Mouse (Mus musculus): ENCODE data around the gene Pigq. TPM values are rescaled to one million over a fixed set of nuclear protein-coding genes. Genes with fewer than 3 reads are reported as not detected.

Gene Pigq
- polyA plus RNA-seq, 1 experiment from 2014 or later = 62.7 TPM

- no peak for ATAC-seq (ENCODE audit: insufficient number of reproducible peaks, insufficient read depth, low FRiP score, low read depth)
- H3K9me3 ChIP-seq (ENCODE audit: control insufficient read depth, low read length) = no peaks in the 10 kb centered on the region
- 86% methylated on average over 1 of the region's 1 CpGs for WGBS
- 0 out of 2 replicates have a peak overlapping the region, but pooled peaks have one; percentile 95 for H3K9ac ChIP-seq (ENCODE audit: low read length)
- peaks cover 9 to 29% of the 10 kb centered on the region in 2 experiments for H3K4me1 ChIP-seq (ENCODE audit: control insufficient read depth in 2 of 2, insufficient read depth in 2 of 2, low read length in 2 of 2)
- H3K4me3 ChIP-seq (ENCODE audit: control insufficient read depth in 1 of 2, insufficient read depth in 1 of 2, low read depth in 1 of 2, low read length in 2 of 2) = peak overlapping the region in 1 of 2 experiments; percentile 91; a peak in 2 of 4 replicates
- no peaks in the 10 kb centered on the region for H3K27me3 ChIP-seq (ENCODE audit: control insufficient read depth, insufficient read depth, low read length)
- no peak overlapping the region for H3K27ac ChIP-seq (replicated peaks in 1 of 2; ENCODE audit: control insufficient read depth in 1 of 2, insufficient read depth in 1 of 2, low read depth in 2 of 2, low read length in 2 of 2)
- peak overlapping the region; percentile 94 for H3K4me2 ChIP-seq (ENCODE audit: low read length)
- 0 out of 2 replicates have a peak, but pooled peaks cover 6% of the 10 kb centered on the region for H3K36me3 ChIP-seq (ENCODE audit: control insufficient read depth, insufficient read depth, low read length)
Measured at GRCm38 (mm10) chr17:25984066-25984465, 39.3 kb upstream of the Pigq start.

- no peak overlapping the region for H3K4me2 ChIP-seq (ENCODE audit: low read length)
- H3K36me3 ChIP-seq (ENCODE audit: control insufficient read depth, insufficient read depth, low read length) = peaks cover 3% of the 10 kb centered on the region; the same call in 1 of the 2 replicates
- H3K9ac ChIP-seq (ENCODE audit: low read length) = no peak overlapping the region
- H3K4me1 ChIP-seq (ENCODE audit: control insufficient read depth in 2 of 2, insufficient read depth in 2 of 2, low read length in 2 of 2) = peaks cover 9 to 29% of the 10 kb centered on the region in 2 experiments
- H3K4me3 ChIP-seq (ENCODE audit: control insufficient read depth in 1 of 2, insufficient read depth in 1 of 2, low read depth in 1 of 2, low read length in 2 of 2) = no peak overlapping the region
- no peak for ATAC-seq (ENCODE audit: insufficient number of reproducible peaks, insufficient read depth, low FRiP score, low read depth)
- H3K9me3 ChIP-seq (ENCODE audit: control insufficient read depth, low read length) = no peaks in the 10 kb centered on the region
- H3K27me3 ChIP-seq (ENCODE audit: control insufficient read depth, insufficient read depth, low read length) = no peaks in the 10 kb centered on the region
- no peak overlapping the region for H3K27ac ChIP-seq (replicated peaks in 1 of 2; ENCODE audit: control insufficient read depth in 1 of 2, insufficient read depth in 1 of 2, low read depth in 2 of 2, low read length in 2 of 2)
- 91% methylated on average over 3 of the region's 3 CpGs for WGBS
Measured at GRCm38 (mm10) chr17:25982913-25983312, 38.2 kb upstream of the Pigq start.

- peaks cover 9 to 29% of the 10 kb centered on the region in 2 experiments for H3K4me1 ChIP-seq (ENCODE audit: control insufficient read depth in 2 of 2, insufficient read depth in 2 of 2, low read length in 2 of 2)
- 83% methylated on average over 5 of the region's 5 CpGs for WGBS
- no peak overlapping the region for H3K27ac ChIP-seq (replicated peaks in 1 of 2; ENCODE audit: control insufficient read depth in 1 of 2, insufficient read depth in 1 of 2, low read depth in 2 of 2, low read length in 2 of 2)
- H3K9ac ChIP-seq (ENCODE audit: low read length) = no peak overlapping the region
- no peaks in the 10 kb centered on the region for H3K27me3 ChIP-seq (ENCODE audit: control insufficient read depth, insufficient read depth, low read length)
- H3K4me2 ChIP-seq (ENCODE audit: low read length) = no peak overlapping the region
- peaks cover 5% of the 10 kb centered on the region; the same call in 1 of the 2 replicates for H3K36me3 ChIP-seq (ENCODE audit: control insufficient read depth, insufficient read depth, low read length)
- no peaks in the 10 kb centered on the region for H3K9me3 ChIP-seq (ENCODE audit: control insufficient read depth, low read length)
- no peak for ATAC-seq (ENCODE audit: insufficient number of reproducible peaks, insufficient read depth, low FRiP score, low read depth)
- no peak overlapping the region for H3K4me3 ChIP-seq (ENCODE audit: control insufficient read depth in 1 of 2, insufficient read depth in 1 of 2, low read depth in 1 of 2, low read length in 2 of 2)
Measured at GRCm38 (mm10) chr17:25980854-25981253, 36.1 kb upstream of the Pigq start.

GRCm38 (mm10) chr17:25979829-25980738 lies 35.3 kb upstream of the Pigq start:
- peaks cover 9 to 29% of the 10 kb centered on the region in 2 experiments for H3K4me1 ChIP-seq (ENCODE audit: control insufficient read depth in 2 of 2, insufficient read depth in 2 of 2, low read length in 2 of 2)
- H3K9ac ChIP-seq (ENCODE audit: low read length) = no peak overlapping the region
- 79% methylated on average over 5 of the region's 5 CpGs for WGBS
- peaks cover 5% of the 10 kb centered on the region; the same call in 1 of the 2 replicates for H3K36me3 ChIP-seq (ENCODE audit: control insufficient read depth, insufficient read depth, low read length)
- no peak overlapping the region for H3K27ac ChIP-seq (replicated peaks in 1 of 2; ENCODE audit: control insufficient read depth in 1 of 2, insufficient read depth in 1 of 2, low read depth in 2 of 2, low read length in 2 of 2)
- H3K4me2 ChIP-seq (ENCODE audit: low read length) = no peak overlapping the region
- no peak for ATAC-seq (ENCODE audit: insufficient number of reproducible peaks, insufficient read depth, low FRiP score, low read depth)
- no peaks in the 10 kb centered on the region for H3K9me3 ChIP-seq (ENCODE audit: control insufficient read depth, low read length)
- H3K4me3 ChIP-seq (ENCODE audit: control insufficient read depth in 1 of 2, insufficient read depth in 1 of 2, low read depth in 1 of 2, low read length in 2 of 2) = no peak overlapping the region
- no peaks in the 10 kb centered on the region for H3K27me3 ChIP-seq (ENCODE audit: control insufficient read depth, insufficient read depth, low read length)

- Histone ChIP-seq H3K9me3 (ENCODE audit: control insufficient read depth, low read length) (no peaks in the 10 kb centered on the region), H3K36me3 (ENCODE audit: control insufficient read depth, insufficient read depth, low read length) (0 out of 2 replicates have a peak, but pooled peaks cover 4% of the 10 kb centered on the region), H3K27ac (replicated peaks in 1 of 2; ENCODE audit: control insufficient read depth in 1 of 2, insufficient read depth in 1 of 2, low read depth in 2 of 2, low read length in 2 of 2) (no peak overlapping the region), H3K4me2 (ENCODE audit: low read length) (no peak overlapping the region), H3K9ac (ENCODE audit: low read length) (no peak overlapping the region), H3K4me1 (ENCODE audit: control insufficient read depth in 2 of 2, insufficient read depth in 2 of 2, low read length in 2 of 2) (peaks cover 9 to 16% of the 10 kb centered on the region in 2 experiments), H3K4me3 (ENCODE audit: control insufficient read depth in 1 of 2, insufficient read depth in 1 of 2, low read depth in 1 of 2, low read length in 2 of 2) (no peak overlapping the region), H3K27me3 (ENCODE audit: control insufficient read depth, insufficient read depth, low read length) (no peaks in the 10 kb centered on the region)
- no peak for ATAC-seq (ENCODE audit: insufficient number of reproducible peaks, insufficient read depth, low FRiP score, low read depth)
- WGBS = 83% methylated on average over 4 of the region's 4 CpGs
Measured at GRCm38 (mm10) chr17:25970954-25971707, 26.4 kb upstream of the Pigq start.

- ATAC-seq (ENCODE audit: insufficient number of reproducible peaks, insufficient read depth, low FRiP score, low read depth) = no peak
- 92% methylated on average over 9 of the region's 9 CpGs for WGBS
Measured at GRCm38 (mm10) chr17:25970448-25970847, 25.7 kb upstream of the Pigq start.

GRCm38 (mm10) chr17:25968176-25968575 lies 23.4 kb upstream of the Pigq start:
- H3K27me3 ChIP-seq (ENCODE audit: control insufficient read depth, insufficient read depth, low read length) = no peaks in the 10 kb centered on the region
- H3K9ac ChIP-seq (ENCODE audit: low read length) = no peak overlapping the region
- peak; percentile 17; the same call in 1 of the 2 replicates for ATAC-seq (ENCODE audit: insufficient number of reproducible peaks, insufficient read depth, low FRiP score, low read depth)
- WGBS = 88% methylated on average over 1 of the region's 1 CpGs
- H3K27ac ChIP-seq (replicated peaks in 1 of 2; ENCODE audit: control insufficient read depth in 1 of 2, insufficient read depth in 1 of 2, low read depth in 2 of 2, low read length in 2 of 2) = peak overlapping the region in 1 of 2 experiments; percentile 34; a peak in 1 of 4 replicates
- no peak overlapping the region for H3K4me3 ChIP-seq (ENCODE audit: control insufficient read depth in 1 of 2, insufficient read depth in 1 of 2, low read depth in 1 of 2, low read length in 2 of 2)
- H3K36me3 ChIP-seq (ENCODE audit: control insufficient read depth, insufficient read depth, low read length) = peaks cover 15% of the 10 kb centered on the region
- H3K4me2 ChIP-seq (ENCODE audit: low read length) = no peak overlapping the region
- H3K9me3 ChIP-seq (ENCODE audit: control insufficient read depth, low read length) = no peaks in the 10 kb centered on the region
- H3K4me1 ChIP-seq (ENCODE audit: control insufficient read depth in 2 of 2, insufficient read depth in 2 of 2, low read length in 2 of 2) = peaks cover 9 to 16% of the 10 kb centered on the region in 2 experiments

More at GRCm38 (mm10) chr17:25970448-25970847, 25.7 kb upstream of the Pigq start:
- no peaks in the 10 kb centered on the region for H3K27me3 ChIP-seq (ENCODE audit: control insufficient read depth, insufficient read depth, low read length)
- H3K4me1 ChIP-seq (ENCODE audit: control insufficient read depth in 2 of 2, insufficient read depth in 2 of 2, low read length in 2 of 2) = peaks cover 9 to 16% of the 10 kb centered on the region in 2 experiments
- no peak overlapping the region for H3K4me2 ChIP-seq (ENCODE audit: low read length)
- 0 out of 2 replicates have a peak, but pooled peaks cover 4% of the 10 kb centered on the region for H3K36me3 ChIP-seq (ENCODE audit: control insufficient read depth, insufficient read depth, low read length)
- no peaks in the 10 kb centered on the region for H3K9me3 ChIP-seq (ENCODE audit: control insufficient read depth, low read length)
- no peak overlapping the region for H3K4me3 ChIP-seq (ENCODE audit: control insufficient read depth in 1 of 2, insufficient read depth in 1 of 2, low read depth in 1 of 2, low read length in 2 of 2)
- H3K9ac ChIP-seq (ENCODE audit: low read length) = no peak overlapping the region
- H3K27ac ChIP-seq (replicated peaks in 1 of 2; ENCODE audit: control insufficient read depth in 1 of 2, insufficient read depth in 1 of 2, low read depth in 2 of 2, low read length in 2 of 2) = no peak overlapping the region
